Comparison of ENCODE assay signal across 10 mouse cellular contexts in genomic region chr17:47606220-47606619, GRCm38 (mm10). TPM values are rescaled to one million over a fixed set of nuclear protein-coding genes. Genes with fewer than 3 reads are reported as not detected.
A peak's percentile ranks its signal among the peaks of the same experiment; 100 is the strongest.
DNase-seq lines count a peak whose midpoint lies in the region; ATAC-seq lines count a peak whose summit lies in the region.
"Had no signal": no experiment of that assay in that cellular context is flagged by ENCODE, and none has a peak within 500 bp of the region (broad histone marks: within the 10 kb centered on the region; RNA-seq: fewer than 3 reads in every experiment).

No protein-coding gene starts in this region.

- H3K9ac ChIP-seq in liver, embryonic 11.5 days (ENCODE audit: low read depth, low read length): no peak overlapping the region

- H3K27ac ChIP-seq in liver, embryonic 11.5 days (ENCODE audit: low read depth, low read length): no peak overlapping the region

- 75% methylated on average over 5 of the region's 5 CpGs for WGBS in liver, embryonic 11.5 days

- no peaks in the 10 kb centered on the region for H3K27me3 ChIP-seq in liver, embryonic 11.5 days (replicated peaks; ENCODE audit: control insufficient read depth, insufficient read depth, low read length)

- peaks cover 63% of the 10 kb centered on the region for H3K36me3 ChIP-seq in liver, embryonic 11.5 days (ENCODE audit: control insufficient read depth, insufficient read depth, low read length)

- peak; percentile 31 for DNase-seq in embryo, embryonic 10.5 days (ENCODE audit: low spot score)
- no peak for DNase-seq in embryo, embryonic 9.5 days (ENCODE audit: extremely low spot score)
- peak; percentile 51 for DNase-seq in liver
- no peak for DNase-seq in liver, embryonic 11.5 days (ENCODE audit: low spot score)
- DNase-seq in adipocyte (ENCODE audit: low spot score): peak; percentile 40
- DNase-seq in thymus, postnatal 10 days (ENCODE audit: low spot score in 2 of 2): peak; percentile 54 to 77
- no peak for DNase-seq in T-cell, adult 2 months (ENCODE audit: low spot score)
- DNase-seq in ovary, postnatal 10 days (ENCODE audit: low spot score): no peak
- DNase-seq: kidney, adult 18-20 months had no signal

- no peak overlapping the region for H3K4me3 ChIP-seq in liver, embryonic 11.5 days (ENCODE audit: low read depth, low read length)
- H3K4me3 ChIP-seq: erythroblast, embryonic 14.5 days had no signal

- peaks cover 16% of the 10 kb centered on the region for H3K4me1 ChIP-seq in liver, embryonic 11.5 days (replicated peaks; ENCODE audit: control insufficient read depth, insufficient read depth, low read length)

- no peak for ATAC-seq in liver, embryonic 11.5 days (replicated peaks; ENCODE audit: low FRiP score)

- H3K9me3 ChIP-seq in liver, embryonic 11.5 days (ENCODE audit: control insufficient read depth, low read length): no peaks in the 10 kb centered on the region

- no peak overlapping the region for H3K4me2 ChIP-seq in liver, embryonic 11.5 days

RNA-seq across cellular contexts. Expression of gene Bysl, which starts 5.1 kb away (rescaled TPM):
- polyA plus RNA-seq in liver, embryonic 11.5 days (2014; fragmentation: Nextera tagmentation; extraction: Ambion mirVana): 43.1 and 45.9 TPM in 2 replicates

RNA-seq across cellular contexts. Expression of gene Med20, which starts 5.2 kb away (rescaled TPM):
- 48.9 and 53.3 TPM in 2 replicates for polyA plus RNA-seq in liver, embryonic 11.5 days (2014; fragmentation: Nextera tagmentation; extraction: Ambion mirVana)

RNA-seq across cellular contexts. Expression of gene Gm20517, which starts 5.2 kb away (rescaled TPM):
- polyA plus RNA-seq in liver, embryonic 11.5 days (2014; fragmentation: Nextera tagmentation; extraction: Ambion mirVana): 1.5 and 2.5 TPM in 2 replicates

RNA-seq across cellular contexts. Expression of gene Usp49, which starts 24.3 kb away (rescaled TPM):
- 4.1 and 4.8 TPM in 2 replicates for polyA plus RNA-seq in liver, embryonic 11.5 days (2014; fragmentation: Nextera tagmentation; extraction: Ambion mirVana)

Comparison
In these comparisons a context has a peak if more than half of its experiments do, and no peak if none do; other contexts are left out.
1. DNase-seq: peak in embryo, embryonic 10.5 days (single experiment), liver (single experiment), adipocyte (single experiment) and thymus, postnatal 10 days (2 of 2); none in embryo, embryonic 9.5 days (single experiment), liver, embryonic 11.5 days (single experiment), T-cell, adult 2 months (single experiment) and ovary, postnatal 10 days (single experiment).